Mouse (Mus musculus) ES-E14 (cell line): ENCODE results near the gene Tbxa2r. TPM values are rescaled to one million over a fixed set of nuclear protein-coding genes. Genes with fewer than 3 reads are reported as not detected.

Source experiments
- DNase-seq: peaks from one replicate; pipeline ENCODE4 v3.0.0-alpha.2; 2013; ENCODE audit warnings: low read depth, low spot score
- H3K27ac ChIP-seq: 2 replicates; pipeline ENCODE4 v1.5.1; 2012; ENCODE audit warnings: low read depth, mild to moderate bottlenecking, low read length, moderate library complexity, mixed read lengths; ENCODE audit not compliant: poor library complexity, insufficient read depth, severe bottlenecking
- H3K36me3 ChIP-seq: 2 replicates; pipeline ENCODE4 v1.6.1; 2012; ENCODE audit warnings: mild to moderate bottlenecking, low read length, moderate library complexity, mixed read lengths; ENCODE audit not compliant: control insufficient read depth, poor library complexity, insufficient read depth, severe bottlenecking
- H3K4me1 ChIP-seq, 2 experiments: fragments of 150-350 bp in 1 of 2; sonication (generic) in 1 of 2; 2 replicates each; pipeline ENCODE4 v1.6.1; 2012; ENCODE audit warnings: low read length in 2 of 2, mild to moderate bottlenecking in 1 of 2, mixed read lengths in 1 of 2; ENCODE audit not compliant: control insufficient read depth in 2 of 2, insufficient read depth in 2 of 2, poor library complexity in 1 of 2
- H3K4me3 ChIP-seq, 2 experiments: fragments of 150-350 bp in 1 of 2; sonication (generic) in 1 of 2; 2 replicates each; pipeline ENCODE4 v1.5.1; 2012; ENCODE audit warnings: low read length in 2 of 2, low read depth in 1 of 2, mild to moderate bottlenecking in 1 of 2, mixed read lengths in 1 of 2; ENCODE audit not compliant: insufficient read depth in 1 of 2, poor library complexity in 1 of 2, severe bottlenecking in 1 of 2
- H3K9ac ChIP-seq: 2 replicates; pipeline ENCODE4 v1.6.1; 2012; ENCODE audit warnings: low read depth, mild to moderate bottlenecking, low read length, mixed read lengths; ENCODE audit not compliant: poor library complexity, insufficient read depth, severe bottlenecking
- H3K9me3 ChIP-seq: fragments of 150-350 bp; sonication (generic); 2 replicates; pipeline ENCODE4 v1.6.1; 2012; ENCODE audit warnings: low read depth, mild to moderate bottlenecking, low read length; ENCODE audit not compliant: control insufficient read depth, insufficient read depth
- CHD2 ChIP-seq: IDR thresholded peaks from 2 replicates; pipeline ENCODE4 v1.6.1; 2014; ENCODE audit warnings: mild to moderate bottlenecking, low read depth, low read length, inconsistent platforms
- HCFC1 ChIP-seq: IDR thresholded peaks from 2 replicates; pipeline ENCODE4 v1.6.1; 2012; ENCODE audit warnings: low read length, inconsistent platforms, borderline replicate concordance; ENCODE audit not compliant: insufficient read depth
- MAFK ChIP-seq: IDR thresholded peaks from 2 replicates; pipeline ENCODE4 v1.6.1; 2014; ENCODE audit warnings: mild to moderate bottlenecking, low read depth, low read length, inconsistent platforms; ENCODE audit not compliant: insufficient read depth
- ZC3H11A ChIP-seq: IDR thresholded peaks from 2 replicates; pipeline ENCODE4 v1.6.1; 2012; ENCODE audit warnings: low read depth, mild to moderate bottlenecking, inconsistent platforms, low read length, borderline replicate concordance
- ZNF384 ChIP-seq: IDR thresholded peaks from 2 replicates; pipeline ENCODE4 v1.6.1; 2012; ENCODE audit warnings: low read depth, low read length, inconsistent platforms
- in situ Hi-C, 2 experiments: fragments of 600-800 bp; cut with MboI; formaldehyde crosslinking; loops; one replicate each; pipeline ENCODE4 v1.15.1; 2025; ENCODE audit warnings: low sequenced_read_pairs in 2 of 2, inconsistent platforms in 1 of 2; ENCODE audit not compliant: unreplicated experiment in 2 of 2
- total RNA-seq: library from RNA; depleted of rRNA; stranded (reverse); fragments of 300-350 nt; gene quantifications from 2 replicates; pipeline ENCODE4 v1.2.3, GENCODE M21; 2012

Tbxa2r gene
- total RNA-seq, 1 experiment, result 2.3 TPM

DNA sequence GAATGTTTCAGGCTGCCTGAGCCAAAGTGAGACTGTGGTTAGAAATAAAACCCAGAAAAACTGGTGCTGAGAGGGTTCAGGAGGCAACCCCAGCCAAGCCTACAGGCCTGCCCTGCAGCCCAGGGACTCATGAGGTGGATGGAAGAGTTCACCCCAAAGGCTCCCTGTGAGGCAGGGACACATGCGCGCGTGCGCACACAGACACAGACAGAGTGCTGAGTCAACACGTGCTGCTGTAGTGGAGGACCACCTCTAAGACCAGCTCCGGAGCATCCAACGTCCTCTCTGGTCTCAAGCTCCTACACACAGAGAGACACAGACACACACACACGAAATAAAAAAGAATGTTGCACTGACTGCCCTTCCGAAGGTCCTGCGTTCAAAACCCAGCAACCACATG lies 46.8 kb downstream of the Tbxa2r start:
- Histone ChIP-seq H3K4me1 (peaks cover 6 to 15% of the 10 kb centered on the region in 2 experiments; a peak in 2 of 4 replicates), H3K27ac (no peak overlapping the region; the same call in 1 of the 2 replicates), H3K36me3 (peaks cover 39% of the 10 kb centered on the region), H3K9ac (peak overlapping the region; percentile 46; the same call in 1 of the 2 replicates), H3K4me3 (peak overlapping the region in 1 of 2 experiments; percentile 10; a peak in 1 of 4 replicates), H3K9me3 (no peaks in the 10 kb centered on the region)
- TF ChIP-seq MAFK (peak; percentile 52; the same call in 1 of the 2 replicates), CHD2 (no peak)
- in situ Hi-C loops, result no loop called here
- DNase-seq, result no peak

DNA sequence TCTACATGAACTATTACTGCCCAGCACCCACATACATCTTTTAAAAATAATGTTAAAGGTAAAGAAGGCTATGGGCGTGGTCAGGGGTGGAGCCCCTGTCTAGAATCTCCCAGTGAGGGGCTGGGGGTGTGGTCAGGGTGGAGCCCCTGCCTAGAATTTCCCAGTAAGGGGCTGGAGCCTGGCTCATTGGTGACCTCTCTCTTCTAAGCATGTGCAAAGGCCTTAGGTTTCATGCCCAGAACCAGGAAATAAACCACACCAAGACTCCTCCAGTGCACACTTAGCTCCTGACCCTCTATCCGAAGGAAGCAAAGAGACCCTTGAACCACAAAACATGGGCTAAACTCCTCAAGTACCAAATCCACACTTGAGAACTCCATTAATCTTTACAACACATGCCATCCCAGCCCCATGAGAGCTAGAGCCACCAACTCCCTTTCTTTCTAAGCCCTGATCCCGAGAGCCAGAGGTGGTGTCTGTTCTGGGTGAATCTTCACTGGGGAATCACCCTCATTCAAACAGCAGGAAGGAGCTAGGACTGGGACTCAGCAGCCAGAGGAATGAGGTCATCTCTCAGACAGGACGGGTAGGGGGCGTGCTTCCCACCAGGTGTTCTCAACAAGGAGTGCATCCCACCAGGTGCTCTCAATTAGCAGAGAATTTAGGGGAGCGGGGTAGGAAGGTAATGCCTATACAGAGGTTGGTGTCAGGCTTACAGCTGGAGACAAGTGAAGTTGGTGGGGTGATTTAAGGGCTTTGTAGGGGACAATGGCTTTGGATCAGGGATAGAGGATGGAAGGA lies 48.2 kb downstream of the Tbxa2r start:
- 0 out of 2 replicates have a peak overlapping the region, but pooled peaks have one; percentile 2 for H3K27ac ChIP-seq

DNA sequence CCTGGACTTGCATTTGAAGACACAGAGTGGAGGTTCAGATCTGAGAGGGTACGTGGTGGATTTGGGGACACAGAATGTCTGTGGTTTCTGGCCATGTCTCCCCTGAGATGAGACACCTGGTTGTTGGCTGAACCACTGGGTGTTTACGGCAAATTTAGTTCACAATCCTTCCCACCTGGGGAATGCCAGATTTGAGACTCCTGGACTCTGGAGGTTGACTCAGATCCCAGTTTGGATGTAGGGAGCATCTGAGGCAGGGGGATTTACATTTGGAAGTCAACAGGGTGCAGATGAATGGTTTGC lies 48.8 kb downstream of the Tbxa2r start:
- no peak overlapping the region; the same call in 1 of the 2 replicates for H3K27ac ChIP-seq
- TF ChIP-seq CHD2 (no peak), ZC3H11A (no peak), MAFK (no peak), HCFC1 (no peak), ZNF384 (no peak)
- peaks cover 6 to 9% of the 10 kb centered on the region in 2 experiments; a peak in 2 of 4 replicates for H3K4me1 ChIP-seq
- peak overlapping the region; percentile 78 to 87 for H3K4me3 ChIP-seq
- DNase-seq, result no peak
- peak overlapping the region; percentile 91 for H3K9ac ChIP-seq
- in situ Hi-C loops, result no loop called here
- H3K36me3 ChIP-seq, result peaks cover 24% of the 10 kb centered on the region; the same call in 1 of the 2 replicates
- no peaks in the 10 kb centered on the region for H3K9me3 ChIP-seq

More for the DNA sequence above, 48.2 kb downstream of the Tbxa2r start:
- DNase-seq, result no peak
- Histone ChIP-seq H3K4me3 (peak overlapping the region; percentile 78 to 87), H3K9me3 (no peaks in the 10 kb centered on the region), H3K36me3 (peaks cover 25% of the 10 kb centered on the region; the same call in 1 of the 2 replicates), H3K9ac (peak overlapping the region; percentile 91), H3K4me1 (peaks cover 6 to 12% of the 10 kb centered on the region in 2 experiments; a peak in 2 of 4 replicates)
- TF ChIP-seq MAFK (no peak), HCFC1 (no peak), ZC3H11A (no peak), CHD2 (no peak), ZNF384 (no peak)
- in situ Hi-C loops, result no loop called here

GRCm38 (mm10) chr10:81377793-81378552 lies 49.4 kb downstream of the Tbxa2r start, which contains the start of gene Fzr1:
Gene Fzr1, minus strand, starts transcription at chr10:81378516.
- peak within 1 kb of the TSS; percentile 61 for H3K27ac ChIP-seq
- in situ Hi-C loops, result no loop called here
- TF ChIP-seq MAFK, result no peak
- TF ChIP-seq CHD2, result no peak
- TF ChIP-seq ZNF384, result no peak
- no peak for TF ChIP-seq ZC3H11A
- TF ChIP-seq HCFC1, result no peak
- DNase-seq, result no peak
- H3K9me3 ChIP-seq, result no peaks in the 10 kb centered on the region
- peaks cover 6% of the 10 kb centered on the region in 2 experiments; a peak in 2 of 4 replicates for H3K4me1 ChIP-seq
- peak within 1 kb of the TSS; percentile 78 to 87 for H3K4me3 ChIP-seq
- H3K9ac ChIP-seq, result peak within 1 kb of the TSS; percentile 91
- H3K36me3 ChIP-seq, result peaks cover 19% of the 10 kb centered on the region; the same call in 1 of the 2 replicates
